Mouse (Mus musculus): Measurements from ENCODE around the gene Trim69.
"Not testable (repeated sequence)": the region's sequence is repeated elsewhere in the genome, so short reads cannot be mapped to it uniquely, and the experiment has no call there.

Trim69 gene

GRCm38 (mm10) chr2:122210534-122211228, 50.2 kb downstream of the Trim69 start:
- DNase-seq, result no peak

GRCm38 (mm10) chr2:122217075-122217474, 56.6 kb downstream of the Trim69 start:
- DNase-seq, result not testable (repeated sequence)

- no peak for DNase-seq
These were observed 57.7 kb downstream of the Trim69 start for GRCm38 (mm10) chr2:122218234-122218633.

GRCm38 (mm10) chr2:122221378-122221777, 60.9 kb downstream of the Trim69 start:
- no peak for DNase-seq

GRCm38 (mm10) chr2:122221798-122222197, 61.3 kb downstream of the Trim69 start:
- DNase-seq, result no peak

GRCm38 (mm10) chr2:122222272-122222671, 61.8 kb downstream of the Trim69 start:
- DNase-seq, result no peak

- DNase-seq, result no peak
These were observed 63.2 kb downstream of the Trim69 start for GRCm38 (mm10) chr2:122223654-122224053.
